Mouse (Mus musculus) CH12.LX (cell line): ENCODE measurements at regions not wholly inside any gene's neighbourhood (a gene's known extent, or its start where the extent isn't known, plus 50 kb on each side); places are given as distances from the start of the nearest gene placed in this dataset.

ENCODE experiments used
- DNase-seq: peaks from one replicate; pipeline ENCODE4 v3.0.0-alpha.2; 2013; ENCODE audit errors: extremely low read depth
- H3K27ac ChIP-seq: 2 replicates; pipeline ENCODE4 v1.5.1; 2012; ENCODE audit warnings: low read depth, mild to moderate bottlenecking, control low read depth, moderate library complexity; ENCODE audit not compliant: insufficient read depth
- H3K27me3 ChIP-seq: replicated peaks from 2 replicates; pipeline ENCODE3; 2012; ENCODE audit warnings: inconsistent platforms
- H3K36me3 ChIP-seq, 2 experiments: replicated peaks in 1 of 2; 2 replicates each; pipeline versions ENCODE3 to v1.6.1; 2012; ENCODE audit warnings: inconsistent platforms in 1 of 2, low read length in 1 of 2, mild to moderate bottlenecking in 1 of 2, mixed read lengths in 1 of 2, moderate library complexity in 1 of 2; ENCODE audit not compliant: control insufficient read depth in 1 of 2, insufficient read depth in 1 of 2
- H3K4me1 ChIP-seq, 2 experiments: 2 replicates each; pipeline ENCODE4 v1.6.1; 2012; ENCODE audit warnings: inconsistent platforms in 1 of 2, moderate library complexity in 1 of 2; ENCODE audit not compliant: insufficient read depth in 2 of 2, control insufficient read depth in 1 of 2
- H3K4me2 ChIP-seq: 2 replicates; pipeline ENCODE4 v1.6.1; 2012; ENCODE audit warnings: low read depth, mild to moderate bottlenecking, control low read depth; ENCODE audit not compliant: poor library complexity, insufficient read depth, severe bottlenecking
- H3K4me3 ChIP-seq, 3 experiments: fragments of 150-350 bp in 1 of 3; sonication (generic) in 1 of 3; replicated peaks in 1 of 3; 2 replicates each; pipeline versions ENCODE3 to v1.5.1; 2011 to 2012; ENCODE audit warnings: low read depth in 2 of 3, low read length in 2 of 3, mild to moderate bottlenecking in 2 of 3, moderate library complexity in 2 of 3, control low read depth in 1 of 3, improper control_type of control experiment in 1 of 3, inconsistent platforms in 1 of 3, mixed read lengths in 1 of 3; ENCODE audit not compliant: poor library complexity in 1 of 3
- H3K79me2 ChIP-seq: replicated peaks from 2 replicates; pipeline ENCODE4 v1.6.1; 2012; ENCODE audit warnings: mild to moderate bottlenecking, moderate library complexity; ENCODE audit not compliant: control insufficient read depth, poor library complexity, insufficient read depth, severe bottlenecking; ENCODE audit errors: extremely low read depth
- H3K9ac ChIP-seq: 2 replicates; pipeline ENCODE4 v1.6.1; 2012; ENCODE audit warnings: low read depth, mild to moderate bottlenecking, control low read depth, moderate library complexity; ENCODE audit not compliant: insufficient read depth
- H3K9me3 ChIP-seq: replicated peaks from 2 replicates; pipeline ENCODE3; 2012; ENCODE audit warnings: low read length, inconsistent platforms, mixed read lengths
- BHLHE40 ChIP-seq: IDR thresholded peaks from 2 replicates; pipeline ENCODE4 v1.6.1; 2011; ENCODE audit warnings: mild to moderate bottlenecking, low read depth, low read length, improper control_type of control experiment
- CHD2 ChIP-seq: IDR thresholded peaks from 2 replicates; pipeline ENCODE4 v1.6.1; 2011; ENCODE audit warnings: low read length, improper control_type of control experiment
- E2F4 ChIP-seq: IDR thresholded peaks from 2 replicates; pipeline ENCODE4 v1.6.1; 2011; ENCODE audit warnings: low read depth, low read length, improper control_type of control experiment; ENCODE audit not compliant: insufficient replicate concordance
- EP300 ChIP-seq: IDR thresholded peaks from 2 replicates; pipeline ENCODE4 v1.6.1; 2011; ENCODE audit warnings: low read length, improper control_type of control experiment
- ETS1 ChIP-seq: conservative IDR thresholded peaks from 2 replicates; pipeline ENCODE4 v1.6.1; 2012; ENCODE audit warnings: low read depth, mild to moderate bottlenecking, inconsistent platforms, low read length, improper control_type of control experiment, moderate library complexity
- IRF4 ChIP-seq: IDR thresholded peaks from 2 replicates; pipeline ENCODE4 v1.6.1; 2014; ENCODE audit warnings: low read depth, mild to moderate bottlenecking, inconsistent platforms, low read length, improper control_type of control experiment
- JUN ChIP-seq: IDR thresholded peaks from 2 replicates; pipeline ENCODE4 v1.6.1; 2011; ENCODE audit warnings: low read depth, mild to moderate bottlenecking, low read length, improper control_type of control experiment, moderate library complexity; ENCODE audit not compliant: insufficient read depth
- JUND ChIP-seq: conservative IDR thresholded peaks from 2 replicates; pipeline ENCODE4 v1.6.1; 2011; ENCODE audit warnings: low read depth, low read length, improper control_type of control experiment
- KAT2A ChIP-seq: IDR thresholded peaks from 2 replicates; pipeline ENCODE4 v1.6.1; 2012; ENCODE audit warnings: low read length, improper control_type of control experiment, inconsistent platforms; ENCODE audit not compliant: insufficient replicate concordance
- MAFK ChIP-seq: IDR thresholded peaks from 2 replicates; pipeline ENCODE4 v1.6.1; 2011; ENCODE audit warnings: low read length, improper control_type of control experiment; ENCODE audit not compliant: insufficient replicate concordance
- MAZ ChIP-seq: IDR thresholded peaks from 2 replicates; pipeline ENCODE4 v1.6.1; 2012; ENCODE audit warnings: low read depth, mild to moderate bottlenecking, inconsistent platforms, low read length, improper control_type of control experiment, moderate library complexity
- MYC ChIP-seq: IDR thresholded peaks from 2 replicates; pipeline ENCODE4 v1.6.1; 2011; ENCODE audit warnings: low read depth, mild to moderate bottlenecking, improper control_type of control experiment, low read length
- NELFE ChIP-seq: IDR thresholded peaks from 2 replicates; pipeline ENCODE4 v1.6.1; 2011; ENCODE audit warnings: low read depth, low read length, improper control_type of control experiment
- NRF1 ChIP-seq: IDR thresholded peaks from 2 replicates; pipeline ENCODE4 v1.6.1; 2014; ENCODE audit warnings: low read depth, mild to moderate bottlenecking, inconsistent platforms, low read length, improper control_type of control experiment, moderate library complexity
- POLR2AphosphoS2 ChIP-seq: IDR thresholded peaks from 2 replicates; pipeline ENCODE4 v1.6.1; 2011; ENCODE audit warnings: low read depth, low read length, improper control_type of control experiment
- RCOR1 ChIP-seq: conservative IDR thresholded peaks from 2 replicates; pipeline ENCODE4 v1.6.1; 2012; ENCODE audit warnings: low read depth, mild to moderate bottlenecking, inconsistent platforms, low read length, improper control_type of control experiment
- TBP ChIP-seq: conservative IDR thresholded peaks from 2 replicates; pipeline ENCODE4 v1.6.1; 2011; ENCODE audit warnings: low read depth, low read length, improper control_type of control experiment
- TCF12 ChIP-seq: IDR thresholded peaks from 2 replicates; pipeline ENCODE4 v1.6.1; 2014; ENCODE audit warnings: low read depth, mild to moderate bottlenecking, inconsistent platforms, low read length, improper control_type of control experiment
- ZC3H11A ChIP-seq: IDR thresholded peaks from 2 replicates; pipeline ENCODE4 v1.6.1; 2012; ENCODE audit warnings: low read depth, mild to moderate bottlenecking, inconsistent platforms, low read length, improper control_type of control experiment
- ZNF384 ChIP-seq: IDR thresholded peaks from 2 replicates; pipeline ENCODE4 v1.6.1; 2012; ENCODE audit warnings: low read depth, low read length, improper control_type of control experiment, inconsistent platforms
- dilution Hi-C: fragments of 300-500 bp; cut with MboI; formaldehyde crosslinking; loops from 2 replicates; pipeline ENCODE4 v1.14.3; 2020; ENCODE audit warnings: low sequenced_read_pairs; ENCODE audit not compliant: extremely low pct_unique_long_range_greater_than_20kb, extremely low pct_ligation_motif_present
- in situ Hi-C: fragments of 300-500 bp; cut with MboI; formaldehyde crosslinking; loops from 3 replicates; pipeline ENCODE4 v1.14.3; 2019; ENCODE audit warnings: low sequenced_read_pairs, low pct_ligation_motif_present, low pct_unique_long_range_greater_than_20kb, mixed read lengths

- Histone ChIP-seq H3K4me3 (no peak overlapping the region), H3K36me3 (no peaks in the 10 kb centered on the region), H3K4me1 (no peaks in the 10 kb centered on the region), H3K4me2 (no peak overlapping the region), H3K9ac (no peak overlapping the region), H3K27ac (no peak overlapping the region), H3K9me3 (no peaks in the 10 kb centered on the region), H3K79me2 (no peaks in the 10 kb centered on the region), H3K27me3 (peaks cover 41% of the 10 kb centered on the region)
- DNase-seq, result no peak
- in situ Hi-C loops, result no loop called here
- dilution Hi-C loops, result no loop called here
- no peak for TF ChIP-seq MAZ
- TF ChIP-seq NRF1, result no peak
- TF ChIP-seq MYC, result no peak
These were observed 97.3 kb downstream of the Ppp4r2 start for GRCm38 (mm10) chr6:100930706-100931105.

GRCm38 (mm10) chr6:100934424-100934823 lies 101.0 kb downstream of the Ppp4r2 start:
- Histone ChIP-seq H3K4me2 (no peak overlapping the region), H3K27me3 (peaks cover 29% of the 10 kb centered on the region), H3K4me1 (no peaks in the 10 kb centered on the region)
- in situ Hi-C loops, result no loop called here
- TF ChIP-seq MYC (no peak), CHD2 (no peak), ZNF384 (no peak), BHLHE40 (no peak), JUND (no peak), NELFE (no peak), JUN (no peak), IRF4 (no peak), RCOR1 (no peak), KAT2A (no peak), MAFK (no peak), ETS1 (no peak), E2F4 (no peak), EP300 (no peak), NRF1 (no peak), ZC3H11A (no peak), TBP (no peak), POLR2AphosphoS2 (no peak), TCF12 (no peak)
- TF ChIP-seq, all 38 proteins: peak for 0
- dilution Hi-C loops, result no loop called here
- H3K79me2 ChIP-seq, result no peaks in the 10 kb centered on the region
- H3K36me3 ChIP-seq, result no peaks in the 10 kb centered on the region
- DNase-seq, result no peak
- H3K9ac ChIP-seq, result no peak overlapping the region
- H3K9me3 ChIP-seq, result no peaks in the 10 kb centered on the region
- H3K27ac ChIP-seq, result no peak overlapping the region
- no peak overlapping the region for H3K4me3 ChIP-seq
